15 mouse cellular contexts compared by ENCODE assay signal in the genomic region with DNA sequence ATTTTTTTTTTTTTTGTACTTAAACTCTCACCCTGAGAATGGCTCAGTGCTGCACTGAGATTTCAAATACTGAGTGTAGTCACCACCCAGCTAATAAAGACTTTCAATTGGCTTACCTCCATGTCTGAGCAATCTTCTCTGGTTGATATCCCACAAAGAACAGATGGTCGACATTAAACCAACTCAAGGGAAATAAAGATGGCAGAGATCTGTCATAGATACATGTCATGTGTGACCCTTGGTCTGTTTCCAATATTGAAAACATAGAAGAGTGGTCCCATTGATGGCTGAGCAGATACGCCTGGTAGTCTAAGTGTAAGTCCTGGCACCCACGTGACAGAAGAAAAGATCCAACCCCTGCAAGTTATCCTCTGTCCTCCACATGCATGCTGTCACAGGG.
"Had no signal": no experiment of that assay in that cellular context is flagged by ENCODE, and none has a peak within 500 bp of the region (broad histone marks: within the 10 kb centered on the region; RNA-seq: fewer than 3 reads in every experiment).

No protein-coding gene starts in this region.

- ATAC-seq: intestine, postnatal 0 days; liver, postnatal 0 days; lung, postnatal 0 days had no signal

- H3K9me3 ChIP-seq: limb, embryonic 12.5 days; limb, embryonic 15.5 days had no signal

- H3K27ac ChIP-seq: kidney, postnatal 0 days; limb, embryonic 12.5 days; limb, embryonic 15.5 days; liver, embryonic 14.5 days; macrophage had no signal

- H3K9ac ChIP-seq: limb, embryonic 15.5 days; liver, embryonic 14.5 days; liver, postnatal 0 days; lung, embryonic 14.5 days had no signal

- H3K4me3 ChIP-seq: limb, embryonic 12.5 days; limb, embryonic 15.5 days; myocyte had no signal

- H3K4me2 ChIP-seq: limb, embryonic 15.5 days; liver, embryonic 11.5 days had no signal

- H3K27me3 ChIP-seq: limb, embryonic 12.5 days; limb, embryonic 15.5 days had no signal

- H3K4me1 ChIP-seq: limb, embryonic 15.5 days had no signal

- DNase-seq: kidney, adult 2 months; kidney, postnatal 25 days; liver, postnatal 0 days; thymus, adult 18-20 months; thymus, postnatal 36 days had no signal

- H3K36me3 ChIP-seq: limb, embryonic 12.5 days; limb, embryonic 15.5 days had no signal
